Mouse (Mus musculus): ENCODE data around the gene Sumo3. TPM values are rescaled to one million over a fixed set of nuclear protein-coding genes. Genes with fewer than 3 reads are reported as not detected.

Sumo3 gene
- polyA plus RNA-seq, 1 experiment from 2014 or later = 82.3 TPM

- H3K27me3 ChIP-seq (ENCODE audit: control insufficient read depth, insufficient read depth, low read depth, low read length) = no peaks in the 10 kb centered on the region
- WGBS (ENCODE audit: insufficient replicate concordance) = 31% methylated on average over 7 of the region's 7 CpGs
- H3K27ac ChIP-seq (ENCODE audit: low read length) = peak overlapping the region; percentile 35
- no peak overlapping the region for H3K4me2 ChIP-seq (ENCODE audit: low read depth, low read length)
- H3K9ac ChIP-seq (ENCODE audit: low read depth, low read length) = no peak overlapping the region
- H3K36me3 ChIP-seq (ENCODE audit: control insufficient read depth, insufficient read depth) = peaks cover 5% of the 10 kb centered on the region
- no peaks in the 10 kb centered on the region for H3K9me3 ChIP-seq (replicated peaks; ENCODE audit: control insufficient read depth, low read length)
- H3K4me3 ChIP-seq (ENCODE audit: low read depth, low read length) = no peak overlapping the region
- no peak for ATAC-seq (ENCODE audit: low read depth)
- H3K4me1 ChIP-seq (ENCODE audit: control insufficient read depth, low read depth, low read length) = peaks cover 34% of the 10 kb centered on the region
Observed at GRCm38 (mm10) chr10:77626591-77626990, 20.7 kb downstream of the Sumo3 start.

GRCm38 (mm10) chr10:77627497-77627896 lies 21.6 kb downstream of the Sumo3 start:
- 0 out of 2 replicates have a peak, but pooled peaks have one; percentile 28 for ATAC-seq (ENCODE audit: low read depth)
- Histone ChIP-seq H3K4me2 (ENCODE audit: low read depth, low read length) (no peak overlapping the region), H3K27ac (ENCODE audit: low read length) (no peak overlapping the region), H3K36me3 (ENCODE audit: control insufficient read depth, insufficient read depth) (peaks cover 10% of the 10 kb centered on the region), H3K4me3 (ENCODE audit: low read depth, low read length) (no peak overlapping the region), H3K9ac (ENCODE audit: low read depth, low read length) (no peak overlapping the region), H3K9me3 (replicated peaks; ENCODE audit: control insufficient read depth, low read length) (no peaks in the 10 kb centered on the region), H3K4me1 (ENCODE audit: control insufficient read depth, low read depth, low read length) (peaks cover 31% of the 10 kb centered on the region), H3K27me3 (ENCODE audit: control insufficient read depth, insufficient read depth, low read depth, low read length) (no peaks in the 10 kb centered on the region)
- WGBS (ENCODE audit: insufficient replicate concordance) = 30% methylated on average over 2 of the region's 2 CpGs

GRCm38 (mm10) chr10:77629163-77629562 lies 23.3 kb downstream of the Sumo3 start:
- no peak overlapping the region for H3K9ac ChIP-seq (ENCODE audit: low read depth, low read length)
- no peak for ATAC-seq (ENCODE audit: low read depth)
- H3K9me3 ChIP-seq (replicated peaks; ENCODE audit: control insufficient read depth, low read length) = no peaks in the 10 kb centered on the region
- H3K4me1 ChIP-seq (ENCODE audit: control insufficient read depth, low read depth, low read length) = peaks cover 24% of the 10 kb centered on the region
- H3K4me3 ChIP-seq (ENCODE audit: low read depth, low read length) = no peak overlapping the region
- H3K27ac ChIP-seq (ENCODE audit: low read length) = no peak overlapping the region
- H3K4me2 ChIP-seq (ENCODE audit: low read depth, low read length) = no peak overlapping the region
- WGBS (ENCODE audit: insufficient replicate concordance) = 84% methylated on average over 3 of the region's 3 CpGs
- peaks cover 18% of the 10 kb centered on the region for H3K36me3 ChIP-seq (ENCODE audit: control insufficient read depth, insufficient read depth)
- H3K27me3 ChIP-seq (ENCODE audit: control insufficient read depth, insufficient read depth, low read depth, low read length) = no peaks in the 10 kb centered on the region

- Histone ChIP-seq H3K4me3 (ENCODE audit: low read depth, low read length) (no peak overlapping the region), H3K9me3 (replicated peaks; ENCODE audit: control insufficient read depth, low read length) (no peaks in the 10 kb centered on the region), H3K36me3 (ENCODE audit: control insufficient read depth, insufficient read depth) (peaks cover 22% of the 10 kb centered on the region), H3K4me1 (ENCODE audit: control insufficient read depth, low read depth, low read length) (peaks cover 16% of the 10 kb centered on the region), H3K27me3 (ENCODE audit: control insufficient read depth, insufficient read depth, low read depth, low read length) (no peaks in the 10 kb centered on the region), H3K4me2 (ENCODE audit: low read depth, low read length) (no peak overlapping the region), H3K9ac (ENCODE audit: low read depth, low read length) (no peak overlapping the region), H3K27ac (ENCODE audit: low read length) (no peak overlapping the region)
- no peak for ATAC-seq (ENCODE audit: low read depth)
- WGBS (ENCODE audit: insufficient replicate concordance) = 80% methylated on average over 1 of the region's 1 CpGs
Observed at GRCm38 (mm10) chr10:77629970-77630369, 24.1 kb downstream of the Sumo3 start.

GRCm38 (mm10) chr10:77634016-77634415 lies 28.1 kb downstream of the Sumo3 start:
- H3K4me3 ChIP-seq (ENCODE audit: low read depth, low read length) = no peak overlapping the region
- H3K4me1 ChIP-seq (ENCODE audit: control insufficient read depth, low read depth, low read length) = peaks cover 14% of the 10 kb centered on the region
- no peak overlapping the region for H3K4me2 ChIP-seq (ENCODE audit: low read depth, low read length)
- no peak for ATAC-seq (ENCODE audit: low read depth)
- peaks cover 26% of the 10 kb centered on the region for H3K36me3 ChIP-seq (ENCODE audit: control insufficient read depth, insufficient read depth)
- H3K27ac ChIP-seq (ENCODE audit: low read length) = no peak overlapping the region
- no peak overlapping the region for H3K9ac ChIP-seq (ENCODE audit: low read depth, low read length)
- H3K27me3 ChIP-seq (ENCODE audit: control insufficient read depth, insufficient read depth, low read depth, low read length) = no peaks in the 10 kb centered on the region
- H3K9me3 ChIP-seq (replicated peaks; ENCODE audit: control insufficient read depth, low read length) = no peaks in the 10 kb centered on the region
- WGBS (ENCODE audit: insufficient replicate concordance) = 74% methylated on average over 6 of the region's 6 CpGs

GRCm38 (mm10) chr10:77634452-77635231 lies 28.7 kb downstream of the Sumo3 start:
- H3K4me1 ChIP-seq (ENCODE audit: control insufficient read depth, low read depth, low read length) = peaks cover 14% of the 10 kb centered on the region
- H3K36me3 ChIP-seq (ENCODE audit: control insufficient read depth, insufficient read depth) = peaks cover 26% of the 10 kb centered on the region
- H3K4me3 ChIP-seq (ENCODE audit: low read depth, low read length) = no peak overlapping the region
- peak; percentile 44 for ATAC-seq (ENCODE audit: low read depth)
- no peak overlapping the region for H3K4me2 ChIP-seq (ENCODE audit: low read depth, low read length)
- H3K27me3 ChIP-seq (ENCODE audit: control insufficient read depth, insufficient read depth, low read depth, low read length) = no peaks in the 10 kb centered on the region
- 65% methylated on average over 13 of the region's 13 CpGs for WGBS (ENCODE audit: insufficient replicate concordance)
- H3K9me3 ChIP-seq (replicated peaks; ENCODE audit: control insufficient read depth, low read length) = no peaks in the 10 kb centered on the region
- H3K9ac ChIP-seq (ENCODE audit: low read depth, low read length) = no peak overlapping the region
- H3K27ac ChIP-seq (ENCODE audit: low read length) = no peak overlapping the region

- WGBS (ENCODE audit: insufficient replicate concordance) = 73% methylated on average over 7 of the region's 7 CpGs
- no peak for ATAC-seq (ENCODE audit: low read depth)
- H3K4me1 ChIP-seq (ENCODE audit: control insufficient read depth, low read depth, low read length) = peaks cover 11% of the 10 kb centered on the region
- no peak overlapping the region for H3K4me2 ChIP-seq (ENCODE audit: low read depth, low read length)
- no peak overlapping the region for H3K9ac ChIP-seq (ENCODE audit: low read depth, low read length)
- H3K36me3 ChIP-seq (ENCODE audit: control insufficient read depth, insufficient read depth) = peaks cover 26% of the 10 kb centered on the region
- H3K27ac ChIP-seq (ENCODE audit: low read length) = no peak overlapping the region
- H3K27me3 ChIP-seq (ENCODE audit: control insufficient read depth, insufficient read depth, low read depth, low read length) = no peaks in the 10 kb centered on the region
- H3K4me3 ChIP-seq (ENCODE audit: low read depth, low read length) = no peak overlapping the region
- H3K9me3 ChIP-seq (replicated peaks; ENCODE audit: control insufficient read depth, low read length) = no peaks in the 10 kb centered on the region
Observed at GRCm38 (mm10) chr10:77636234-77636922, 30.5 kb downstream of the Sumo3 start.

- Histone ChIP-seq H3K9me3 (replicated peaks; ENCODE audit: control insufficient read depth, low read length) (no peaks in the 10 kb centered on the region), H3K4me1 (ENCODE audit: control insufficient read depth, low read depth, low read length) (peaks cover 9% of the 10 kb centered on the region), H3K27ac (ENCODE audit: low read length) (no peak overlapping the region), H3K9ac (ENCODE audit: low read depth, low read length) (no peak overlapping the region), H3K4me3 (ENCODE audit: low read depth, low read length) (no peak overlapping the region), H3K27me3 (ENCODE audit: control insufficient read depth, insufficient read depth, low read depth, low read length) (no peaks in the 10 kb centered on the region), H3K36me3 (ENCODE audit: control insufficient read depth, insufficient read depth) (peaks cover 21% of the 10 kb centered on the region), H3K4me2 (ENCODE audit: low read depth, low read length) (no peak overlapping the region)
- WGBS (ENCODE audit: insufficient replicate concordance) = 83% methylated on average over 6 of the region's 6 CpGs
- no peak for ATAC-seq (ENCODE audit: low read depth)
Observed at GRCm38 (mm10) chr10:77638956-77639355, 33.1 kb downstream of the Sumo3 start.

- no peak overlapping the region for H3K27ac ChIP-seq (ENCODE audit: low read length)
- no peak for ATAC-seq (ENCODE audit: low read depth)
- H3K27me3 ChIP-seq (ENCODE audit: control insufficient read depth, insufficient read depth, low read depth, low read length) = no peaks in the 10 kb centered on the region
- H3K4me1 ChIP-seq (ENCODE audit: control insufficient read depth, low read depth, low read length) = no peaks in the 10 kb centered on the region
- no peak overlapping the region for H3K4me3 ChIP-seq (ENCODE audit: low read depth, low read length)
- 56% methylated on average over 7 of the region's 7 CpGs for WGBS (ENCODE audit: insufficient replicate concordance)
- H3K9ac ChIP-seq (ENCODE audit: low read depth, low read length) = no peak overlapping the region
- no peaks in the 10 kb centered on the region for H3K9me3 ChIP-seq (replicated peaks; ENCODE audit: control insufficient read depth, low read length)
- peaks cover 27% of the 10 kb centered on the region for H3K36me3 ChIP-seq (ENCODE audit: control insufficient read depth, insufficient read depth)
- H3K4me2 ChIP-seq (ENCODE audit: low read depth, low read length) = no peak overlapping the region
Observed at GRCm38 (mm10) chr10:77643160-77643559, 37.3 kb downstream of the Sumo3 start.
